ENCODE assay signal across 9 mouse cellular contexts in the genomic region with DNA sequence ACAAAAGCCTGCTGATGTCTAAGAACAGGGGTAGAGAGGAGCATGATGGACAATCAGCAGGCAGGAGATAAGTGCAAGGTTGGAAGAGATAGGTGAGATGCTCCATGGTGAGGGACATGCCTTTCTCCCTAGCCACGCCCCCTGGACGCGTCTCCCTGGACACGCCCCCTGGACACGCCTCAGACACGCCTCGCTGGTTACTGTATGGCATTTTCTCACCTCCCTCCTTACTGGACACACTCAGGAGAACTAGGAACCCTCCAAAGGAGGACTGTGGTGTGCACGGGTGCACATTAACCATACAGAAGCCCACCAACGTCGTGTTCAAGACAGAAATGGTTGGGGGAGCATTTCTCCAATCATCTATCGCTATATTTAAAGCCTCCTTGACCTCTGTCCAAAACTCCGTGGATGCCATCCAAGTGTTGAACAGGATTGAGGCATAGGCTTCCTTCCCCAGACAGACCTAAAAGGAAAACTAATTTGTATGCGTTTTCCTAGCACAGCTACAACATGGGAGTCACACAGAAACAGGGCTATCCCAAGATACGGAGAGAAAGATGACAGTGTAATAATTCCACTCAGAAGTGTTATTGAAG.
"Had no signal": no experiment of that assay in that cellular context is flagged by ENCODE, and none has a peak within 500 bp of the region (broad histone marks: within the 10 kb centered on the region; RNA-seq: fewer than 3 reads in every experiment).

No protein-coding gene starts in this region.

- ATAC-seq: midbrain, embryonic 16.5 days had no signal

- H3K36me3 ChIP-seq: limb, embryonic 13.5 days; midbrain, embryonic 10.5 days had no signal

- H3K4me3 ChIP-seq: limb, embryonic 13.5 days; midbrain, embryonic 10.5 days had no signal

- H3K9me3 ChIP-seq: limb, embryonic 13.5 days; midbrain, embryonic 10.5 days had no signal

- H3K4me1 ChIP-seq: limb, embryonic 13.5 days had no signal

- DNase-seq: kidney, postnatal 10 days; layer of hippocampus, postnatal 36 days; lung, adult 18-20 months; right cerebral cortex, adult 18-20 months; right cerebral cortex, postnatal 25 days; thymus, postnatal 4 days had no signal
